Mouse (Mus musculus) ES-E14 (cell line): ENCODE results near the gene Recql5. TPM values are rescaled to one million over a fixed set of nuclear protein-coding genes. Genes with fewer than 3 reads are reported as not detected.
A peak's percentile ranks its signal among the peaks of the same experiment; 100 is the strongest.

Source experiments
- DNase-seq: peaks from one replicate; pipeline ENCODE4 v3.0.0-alpha.2; 2013; ENCODE audit warnings: low read depth, low spot score
- H3K27ac ChIP-seq: 2 replicates; pipeline ENCODE4 v1.5.1; 2012; ENCODE audit warnings: low read depth, mild to moderate bottlenecking, low read length, moderate library complexity, mixed read lengths; ENCODE audit not compliant: poor library complexity, insufficient read depth, severe bottlenecking
- H3K36me3 ChIP-seq: 2 replicates; pipeline ENCODE4 v1.6.1; 2012; ENCODE audit warnings: mild to moderate bottlenecking, low read length, moderate library complexity, mixed read lengths; ENCODE audit not compliant: control insufficient read depth, poor library complexity, insufficient read depth, severe bottlenecking
- H3K4me1 ChIP-seq, 2 experiments: fragments of 150-350 bp in 1 of 2; sonication (generic) in 1 of 2; 2 replicates each; pipeline ENCODE4 v1.6.1; 2012; ENCODE audit warnings: low read length in 2 of 2, mild to moderate bottlenecking in 1 of 2, mixed read lengths in 1 of 2; ENCODE audit not compliant: control insufficient read depth in 2 of 2, insufficient read depth in 2 of 2, poor library complexity in 1 of 2
- H3K4me3 ChIP-seq, 2 experiments: fragments of 150-350 bp in 1 of 2; sonication (generic) in 1 of 2; 2 replicates each; pipeline ENCODE4 v1.5.1; 2012; ENCODE audit warnings: low read length in 2 of 2, low read depth in 1 of 2, mild to moderate bottlenecking in 1 of 2, mixed read lengths in 1 of 2; ENCODE audit not compliant: insufficient read depth in 1 of 2, poor library complexity in 1 of 2, severe bottlenecking in 1 of 2
- H3K9ac ChIP-seq: 2 replicates; pipeline ENCODE4 v1.6.1; 2012; ENCODE audit warnings: low read depth, mild to moderate bottlenecking, low read length, mixed read lengths; ENCODE audit not compliant: poor library complexity, insufficient read depth, severe bottlenecking
- H3K9me3 ChIP-seq: fragments of 150-350 bp; sonication (generic); 2 replicates; pipeline ENCODE4 v1.6.1; 2012; ENCODE audit warnings: low read depth, mild to moderate bottlenecking, low read length; ENCODE audit not compliant: control insufficient read depth, insufficient read depth
- CHD2 ChIP-seq: IDR thresholded peaks from 2 replicates; pipeline ENCODE4 v1.6.1; 2014; ENCODE audit warnings: mild to moderate bottlenecking, low read depth, low read length, inconsistent platforms
- HCFC1 ChIP-seq: IDR thresholded peaks from 2 replicates; pipeline ENCODE4 v1.6.1; 2012; ENCODE audit warnings: low read length, inconsistent platforms, borderline replicate concordance; ENCODE audit not compliant: insufficient read depth
- MAFK ChIP-seq: IDR thresholded peaks from 2 replicates; pipeline ENCODE4 v1.6.1; 2014; ENCODE audit warnings: mild to moderate bottlenecking, low read depth, low read length, inconsistent platforms; ENCODE audit not compliant: insufficient read depth
- ZC3H11A ChIP-seq: IDR thresholded peaks from 2 replicates; pipeline ENCODE4 v1.6.1; 2012; ENCODE audit warnings: low read depth, mild to moderate bottlenecking, inconsistent platforms, low read length, borderline replicate concordance
- ZNF384 ChIP-seq: IDR thresholded peaks from 2 replicates; pipeline ENCODE4 v1.6.1; 2012; ENCODE audit warnings: low read depth, low read length, inconsistent platforms
- in situ Hi-C, 2 experiments: fragments of 600-800 bp; cut with MboI; formaldehyde crosslinking; loops; one replicate each; pipeline ENCODE4 v1.15.1; 2025; ENCODE audit warnings: low sequenced_read_pairs in 2 of 2, inconsistent platforms in 1 of 2; ENCODE audit not compliant: unreplicated experiment in 2 of 2
- total RNA-seq: library from RNA; depleted of rRNA; stranded (reverse); fragments of 300-350 nt; gene quantifications from 2 replicates; pipeline ENCODE4 v1.2.3, GENCODE M21; 2012

The Recql5 gene
- total RNA-seq, 1 experiment: 28.0 TPM

GRCm38 (mm10) chr11:115939690-115940329 lies 6.5 kb upstream of the Recql5 start:
- DNase-seq: no peak
- no peak overlapping the region for H3K9ac ChIP-seq
- no peak overlapping the region for H3K4me3 ChIP-seq
- TF ChIP-seq HCFC1 (no peak), ZC3H11A (no peak), CHD2 (no peak), ZNF384 (no peak), MAFK (no peak)
- no peaks in the 10 kb centered on the region for H3K9me3 ChIP-seq
- in situ Hi-C loops: loop anchor here in 1 of 2 experiments (5.0 kb wide), 1 partner anchor 57 kb away; no protein-coding TSS in a partner anchor
- H3K36me3 ChIP-seq: peaks cover 21% of the 10 kb centered on the region
- peaks cover 2% of the 10 kb centered on the region in 2 experiments; a peak in 1 of 4 replicates for H3K4me1 ChIP-seq
- no peak overlapping the region for H3K27ac ChIP-seq

DNA sequence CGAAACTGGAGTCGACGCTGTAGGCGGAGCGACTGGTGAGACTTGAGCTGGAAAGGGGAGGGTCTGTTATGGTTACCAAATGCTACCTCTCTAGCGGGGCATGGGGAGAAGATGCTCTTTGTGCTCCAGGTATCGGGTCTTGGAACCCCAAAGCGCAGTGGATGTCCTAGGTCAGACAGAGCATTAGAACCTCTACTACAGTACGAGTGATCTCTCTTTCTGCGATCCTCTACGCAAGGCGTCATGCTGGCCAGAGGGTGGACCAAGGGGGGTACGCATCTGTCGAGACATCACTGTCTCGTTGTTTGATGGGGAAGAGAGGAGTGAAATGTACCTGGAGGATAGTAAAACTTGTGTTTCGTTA lies 452 bp upstream of the Recql5 start:
- H3K4me3 ChIP-seq: peak overlapping the region; percentile 82 to 92
- peak overlapping the region; percentile 89 for H3K9ac ChIP-seq
- H3K27ac ChIP-seq: no peak overlapping the region
- TF ChIP-seq CHD2: no peak
- no peak for TF ChIP-seq HCFC1
- no peak for TF ChIP-seq ZC3H11A
- no peak for TF ChIP-seq MAFK
- TF ChIP-seq ZNF384: no peak
- peaks cover 5% of the 10 kb centered on the region for H3K36me3 ChIP-seq
- H3K9me3 ChIP-seq: no peaks in the 10 kb centered on the region
- DNase-seq: no peak
- 0 out of 4 replicates have a peak, but pooled peaks cover 0 to 7% of the 10 kb centered on the region in 2 experiments for H3K4me1 ChIP-seq
- in situ Hi-C loops: no loop called here

GRCm38 (mm10) chr11:115931235-115931634 lies 2.0 kb downstream of the Recql5 start:
- no peak for DNase-seq
- Histone ChIP-seq H3K4me1 (0 out of 4 replicates have a peak, but pooled peaks cover 0 to 7% of the 10 kb centered on the region in 2 experiments), H3K27ac (no peak overlapping the region), H3K9me3 (no peaks in the 10 kb centered on the region), H3K36me3 (peaks cover 13% of the 10 kb centered on the region), H3K4me3 (no peak overlapping the region), H3K9ac (no peak overlapping the region)
- TF ChIP-seq CHD2 (no peak), ZNF384 (no peak), MAFK (no peak), HCFC1 (no peak), ZC3H11A (no peak)
- in situ Hi-C loops: no loop called here

GRCm38 (mm10) chr11:115929818-115930217 lies 3.5 kb downstream of the Recql5 start:
- no peaks in the 10 kb centered on the region for H3K9me3 ChIP-seq
- no peak overlapping the region for H3K4me3 ChIP-seq
- DNase-seq: no peak
- H3K36me3 ChIP-seq: peaks cover 17% of the 10 kb centered on the region
- in situ Hi-C loops: no loop called here
- TF ChIP-seq MAFK: no peak
- 0 out of 4 replicates have a peak, but pooled peaks cover 0 to 5% of the 10 kb centered on the region in 2 experiments for H3K4me1 ChIP-seq
- no peak overlapping the region for H3K27ac ChIP-seq
- H3K9ac ChIP-seq: no peak overlapping the region

DNA sequence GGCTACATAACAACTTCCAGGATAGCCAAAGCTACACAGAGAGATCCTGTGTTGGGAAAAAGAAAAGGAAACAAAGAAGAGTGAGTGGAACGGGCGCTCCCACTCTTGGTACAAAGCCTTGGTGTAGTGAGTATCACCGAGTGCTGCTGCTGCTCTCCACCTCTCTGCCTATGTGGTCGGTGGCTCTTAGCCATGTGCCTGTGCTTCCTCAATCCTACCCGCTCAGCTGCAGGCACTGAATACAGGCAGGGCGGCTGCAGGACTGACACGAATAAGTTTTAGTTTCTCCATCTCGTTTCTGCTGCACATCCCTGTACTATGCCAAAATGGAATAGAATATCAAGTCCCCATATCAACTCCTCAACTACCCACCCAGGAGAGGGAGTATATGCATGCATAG lies 4.2 kb downstream of the Recql5 start:
- in situ Hi-C loops: no loop called here
- Histone ChIP-seq H3K36me3 (peaks cover 17% of the 10 kb centered on the region), H3K4me1 (0 out of 4 replicates have a peak, but pooled peaks cover 0 to 2% of the 10 kb centered on the region in 2 experiments), H3K4me3 (no peak overlapping the region), H3K9me3 (no peaks in the 10 kb centered on the region), H3K9ac (no peak overlapping the region), H3K27ac (no peak overlapping the region)
- no peak for DNase-seq
- TF ChIP-seq CHD2 (no peak), HCFC1 (no peak), MAFK (no peak), ZC3H11A (no peak), ZNF384 (no peak)
